Mouse (Mus musculus) cerebellum, adult 8-10 months (tissue): ENCODE measurements at regions not wholly inside any gene's neighbourhood (a gene's known extent, or its start where the extent isn't known, plus 50 kb on each side); places are given as distances from the start of the nearest gene placed in this dataset.

Experiments
- DNase-seq: peaks from one replicate; pipeline ENCODE4 v3.0.0; 2022

GRCm38 (mm10) chr14:76307603-76308002 lies 107.2 kb upstream of the Tsc22d1 start:
- no peak for DNase-seq

GRCm38 (mm10) chr14:76308188-76308812 lies 106.5 kb upstream of the Tsc22d1 start:
- no peak for DNase-seq

GRCm38 (mm10) chr14:76309606-76310005 lies 105.2 kb upstream of the Tsc22d1 start:
- DNase-seq, result no peak

- DNase-seq, result peak; percentile 52
These were observed 104.5 kb upstream of the Tsc22d1 start for GRCm38 (mm10) chr14:76310278-76310677.

- no peak for DNase-seq
These were observed 101.2 kb upstream of the Tsc22d1 start for GRCm38 (mm10) chr14:76313424-76314190.

GRCm38 (mm10) chr14:76318438-76318837 lies 96.3 kb upstream of the Tsc22d1 start:
- no peak for DNase-seq

- DNase-seq, result no peak
These were observed 90.5 kb upstream of the Tsc22d1 start for GRCm38 (mm10) chr14:76324246-76324645.

- no peak for DNase-seq
These were observed 84.8 kb upstream of the Tsc22d1 start for GRCm38 (mm10) chr14:76329983-76330382.

GRCm38 (mm10) chr14:76331497-76332335 lies 83.0 kb upstream of the Tsc22d1 start:
- DNase-seq, result no peak

GRCm38 (mm10) chr14:76332336-76332703 lies 82.4 kb upstream of the Tsc22d1 start:
- no peak for DNase-seq

- DNase-seq, result no peak
These were observed 74.0 kb upstream of the Tsc22d1 start for GRCm38 (mm10) chr14:76340789-76341188.

- DNase-seq, result no peak
These were observed 73.5 kb upstream of the Tsc22d1 start for GRCm38 (mm10) chr14:76341226-76341625.

- DNase-seq, result no peak
These were observed 62.9 kb upstream of the Tsc22d1 start for GRCm38 (mm10) chr14:76351856-76352255.

GRCm38 (mm10) chr14:76356161-76356560 lies 58.6 kb upstream of the Tsc22d1 start:
- DNase-seq, result no peak

GRCm38 (mm10) chr14:76359837-76360410 lies 54.8 kb upstream of the Tsc22d1 start:
- no peak for DNase-seq

GRCm38 (mm10) chr14:76364034-76364433 lies 50.7 kb upstream of the Tsc22d1 start:
- no peak for DNase-seq
